In the genomic region with DNA sequence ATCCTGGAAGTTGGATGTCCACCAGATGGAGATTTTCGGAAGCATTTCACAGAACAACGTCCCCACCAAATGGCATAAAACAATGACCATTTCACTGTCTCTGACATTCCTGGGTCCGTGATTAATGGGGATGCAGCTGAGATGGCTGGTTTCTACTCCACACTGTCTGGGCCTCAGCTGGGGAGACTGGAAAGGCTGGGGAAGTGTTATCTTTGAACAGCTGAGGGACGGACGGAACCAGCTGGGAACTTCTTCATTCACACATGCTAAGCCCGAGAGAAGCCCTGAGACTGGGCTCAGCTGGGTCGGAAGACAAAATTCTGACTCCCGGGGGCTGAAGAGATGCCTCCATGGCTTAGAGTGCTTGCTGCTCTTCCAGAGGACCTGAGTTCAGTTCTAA, we compare ENCODE assay signal across 41 mouse cellular contexts. TPM values are rescaled to one million over a fixed set of nuclear protein-coding genes. Genes with fewer than 3 reads are reported as not detected.
"Had no signal": no experiment of that assay in that cellular context is flagged by ENCODE, and none has a peak within 500 bp of the region (broad histone marks: within the 10 kb centered on the region; RNA-seq: fewer than 3 reads in every experiment).

No protein-coding gene starts in this region.

- H3K4me3 ChIP-seq: heart, adult 2 months; heart, embryonic 10.5 days; heart, embryonic 13.5 days; heart, embryonic 15.5 days; hindbrain, embryonic 10.5 days; hindbrain, embryonic 12.5 days; hindbrain, embryonic 13.5 days; hindbrain, embryonic 15.5 days; intestine, embryonic 15.5 days; kidney, embryonic 15.5 days; layer of hippocampus, adult 2 months; left cerebral cortex, adult 2 months had no signal

- H3K4me2 ChIP-seq: heart, embryonic 11.5 days; heart, embryonic 13.5 days; heart, embryonic 15.5 days; hindbrain, embryonic 12.5 days; hindbrain, embryonic 13.5 days; hindbrain, embryonic 14.5 days; hindbrain, embryonic 15.5 days; intestine, embryonic 15.5 days; kidney, embryonic 15.5 days had no signal

- H3K27ac ChIP-seq: heart, adult 2 months; heart, embryonic 10.5 days; heart, embryonic 13.5 days; heart, embryonic 15.5 days; hindbrain, embryonic 10.5 days; hindbrain, embryonic 12.5 days; hindbrain, embryonic 13.5 days; hindbrain, embryonic 14.5 days; hindbrain, embryonic 15.5 days; intestine, embryonic 15.5 days; kidney, embryonic 15.5 days; kidney, postnatal 0 days; layer of hippocampus, adult 2 months; left cerebral cortex, adult 2 months had no signal

- DNase-seq: heart, adult 2 months; heart, postnatal 14 days; heart, postnatal 36 days; heart, postnatal 4 days; kidney, adult 11 months; kidney, adult 18-20 months; kidney, adult 2 months; kidney, adult 8-10 months; kidney, adult 9 months; kidney, postnatal 10 days; kidney, postnatal 14 days; kidney, postnatal 25 days; kidney, postnatal 36 days; kidney, postnatal 4 days; layer of hippocampus, adult 9-11 months; layer of hippocampus, postnatal 36 days had no signal

- H3K9ac ChIP-seq: heart, embryonic 13.5 days; heart, embryonic 15.5 days; hindbrain, embryonic 12.5 days; hindbrain, embryonic 13.5 days; hindbrain, embryonic 14.5 days; hindbrain, embryonic 15.5 days; intestine, embryonic 15.5 days; kidney, embryonic 15.5 days had no signal

- H3K36me3 ChIP-seq: heart, embryonic 10.5 days; heart, embryonic 13.5 days; heart, embryonic 15.5 days; hindbrain, embryonic 10.5 days; hindbrain, embryonic 12.5 days; hindbrain, embryonic 13.5 days; hindbrain, embryonic 15.5 days; intestine, embryonic 15.5 days; kidney, embryonic 15.5 days had no signal

- ATAC-seq: hindbrain, embryonic 16.5 days; inflammation-experienced regulatory T-cells, adult 6 months; intestine, embryonic 15.5 days; intestine, embryonic 16.5 days; intestine, postnatal 0 days had no signal

- H3K9me3 ChIP-seq: heart, embryonic 10.5 days; heart, embryonic 13.5 days; heart, embryonic 15.5 days; hindbrain, embryonic 10.5 days; hindbrain, embryonic 12.5 days; hindbrain, embryonic 13.5 days; hindbrain, embryonic 15.5 days; intestine, embryonic 15.5 days; kidney, embryonic 15.5 days had no signal

RNA-seq across cellular contexts. Expression of a gene that starts 10.4 kb away (rescaled TPM):
- polyA plus RNA-seq: inflammation-experienced regulatory T-cells, adult 6 months had no signal

RNA-seq across cellular contexts. Expression of a gene that starts 36.8 kb away (rescaled TPM):
- total RNA-seq: heart, adult 2 months; heart, adult 8-10 months; heart, postnatal 14 days; heart, postnatal 36 days; heart, postnatal 4 days; hematopoietic stem cell, adult 5-6 weeks; left cerebral cortex, adult 2 months had no signal
- polyA plus RNA-seq: heart, adult 2 months; heart, embryonic 11.5 days; heart, embryonic 13.5 days; heart, embryonic 14.5 days; heart, embryonic 15.5 days; heart, embryonic 16.5 days; heart, postnatal 0 days; inflammation-experienced regulatory T-cells, adult 6 months; kidney, embryonic 14.5 days; kidney, embryonic 15.5 days; kidney, embryonic 16.5 days; kidney, postnatal 0 days had no signal
